Mouse (Mus musculus): ENCODE data around the gene Tmprss15.

Gene Tmprss15

GRCm38 (mm10) chr16:78922644-78923043, 168.3 kb downstream of the Tmprss15 start:
- peak; percentile 3 for DNase-seq (ENCODE audit: low read depth, low spot score)

Data from brain, embryonic 18.5 days (tissue).